Mouse (Mus musculus) MEL (cell line): ENCODE results near the gene Tagap.

Experiments
- CTCF ChIP-seq, 3 experiments: IDR thresholded peaks in 2 of 3; conservative IDR thresholded peaks in 1 of 3; 2 replicates each; pipeline ENCODE4 v1.5.1; 2011 to 2012; ENCODE audit warnings: low read length in 3 of 3, low read depth in 2 of 3, mild to moderate bottlenecking in 2 of 3, improper control_type of control experiment in 1 of 3, inconsistent platforms in 1 of 3, mixed read lengths in 1 of 3, moderate library complexity in 1 of 3; ENCODE audit not compliant: control insufficient read depth in 1 of 3, insufficient read depth in 1 of 3, poor library complexity in 1 of 3, severe bottlenecking in 1 of 3
- ZKSCAN1 ChIP-seq: IDR thresholded peaks from 2 replicates; pipeline ENCODE4 v1.6.1; 2012; ENCODE audit warnings: low read depth, mild to moderate bottlenecking, inconsistent platforms, low read length, improper control_type of control experiment, moderate library complexity

GRCm38 (mm10) chr17:7931096-7931990, 5.5 kb downstream of the Tagap start:
- TF ChIP-seq CTCF (IDR thresholded peaks at IDR 0.05 in 2 of 3, conservative IDR thresholded peaks at IDR 0.05 in 1 of 3; ENCODE audit: control insufficient read depth in 1 of 3, insufficient read depth in 1 of 3, low read depth in 2 of 3, low read length in 3 of 3, poor library complexity in 1 of 3, severe bottlenecking in 1 of 3) = no peak
- no peak for TF ChIP-seq ZKSCAN1
